Mouse (Mus musculus) hindbrain, embryonic 15.5 days (tissue): ENCODE measurements at regions not wholly inside any gene's neighbourhood (a gene's known extent, or its start where the extent isn't known, plus 50 kb on each side); places are given as distances from the start of the nearest gene placed in this dataset.

Experiments used
- ATAC-seq: fragments of 200-750 bp; cut with Nextera tagmentation; 2 replicates; pipeline ENCODE4 v1.8.0; 2017; ENCODE audit warnings: low read depth, moderate number of reproducible peaks, moderate TSS enrichment; ENCODE audit not compliant: low FRiP score
- H3K27ac ChIP-seq: fragments of 300-500 bp; sonication (generic); replicated peaks from 2 replicates; pipeline ENCODE4 v1.5.1; 2015; ENCODE audit warnings: mild to moderate bottlenecking, inconsistent platforms
- H3K27me3 ChIP-seq: fragments of 300-500 bp; sonication (generic); 2 replicates; pipeline ENCODE4 v1.6.1; 2015; ENCODE audit warnings: control low read depth, inconsistent platforms
- H3K36me3 ChIP-seq: fragments of 300-500 bp; sonication (generic); 2 replicates; pipeline ENCODE4 v1.6.1; 2015; ENCODE audit warnings: control low read depth, inconsistent platforms
- H3K4me1 ChIP-seq: fragments of 300-500 bp; sonication (generic); replicated peaks from 2 replicates; pipeline ENCODE4 v1.6.1; 2015; ENCODE audit warnings: control low read depth, inconsistent platforms
- H3K4me2 ChIP-seq: fragments of 300-500 bp; sonication (generic); 2 replicates; pipeline ENCODE4 v1.6.1; 2015; ENCODE audit warnings: moderate library complexity, mild to moderate bottlenecking, inconsistent platforms
- H3K4me3 ChIP-seq: fragments of 300-500 bp; sonication (generic); 2 replicates; pipeline ENCODE4 v1.5.1; 2015; ENCODE audit warnings: mild to moderate bottlenecking, inconsistent platforms
- H3K9ac ChIP-seq: fragments of 300-500 bp; sonication (generic); 2 replicates; pipeline ENCODE4 v1.6.1; 2015; ENCODE audit warnings: inconsistent platforms
- H3K9me3 ChIP-seq: fragments of 300-500 bp; sonication (generic); 2 replicates; pipeline ENCODE4 v1.6.1; 2016; ENCODE audit warnings: control low read depth, inconsistent platforms
- WGBS: fragments of 180-500 bp; shearing (Covaris S2); methylation state at CpG from one replicate; pipeline ENCODE4 v1.1.7; 2015; 5-methylcytosine and 5-hydroxymethylcytosine counted together

- ATAC-seq = no peak
- H3K27me3 ChIP-seq = no peaks in the 10 kb centered on the region
- no peaks in the 10 kb centered on the region for H3K4me1 ChIP-seq
- H3K9me3 ChIP-seq = no peaks in the 10 kb centered on the region
- H3K4me3 ChIP-seq = no peak overlapping the region
- WGBS = 23% methylated on average over 9 of the region's 9 CpGs
- no peak overlapping the region for H3K27ac ChIP-seq
- no peak overlapping the region for H3K4me2 ChIP-seq
- no peaks in the 10 kb centered on the region for H3K36me3 ChIP-seq
- H3K9ac ChIP-seq = no peak overlapping the region
Observed at GRCm38 (mm10) chr12:12753849-12754248, 187.9 kb downstream of the Mycn start.

- Histone ChIP-seq H3K4me2 (no peak overlapping the region), H3K4me1 (no peaks in the 10 kb centered on the region), H3K9ac (no peak overlapping the region), H3K36me3 (no peaks in the 10 kb centered on the region), H3K27ac (no peak overlapping the region), H3K9me3 (no peaks in the 10 kb centered on the region), H3K27me3 (no peaks in the 10 kb centered on the region), H3K4me3 (no peak overlapping the region)
- 90% methylated on average over 10 of the region's 10 CpGs for WGBS
- ATAC-seq = no peak
Observed at GRCm38 (mm10) chr12:12751670-12752426, 189.9 kb downstream of the Mycn start.

GRCm38 (mm10) chr12:12749690-12750089 lies 192.0 kb downstream of the Mycn start:
- 80% methylated on average over 3 of the region's 3 CpGs for whole genome bisulfite sequencing
- Histone ChIP-seq H3K4me3 (no peak overlapping the region), H3K9ac (no peak overlapping the region), H3K9me3 (no peaks in the 10 kb centered on the region), H3K4me1 (no peaks in the 10 kb centered on the region), H3K27ac (no peak overlapping the region), H3K36me3 (no peaks in the 10 kb centered on the region), H3K27me3 (no peaks in the 10 kb centered on the region), H3K4me2 (no peak overlapping the region)
- ATAC-seq = no peak

GRCm38 (mm10) chr12:12746852-12747454 lies 194.8 kb downstream of the Mycn start:
- WGBS = 22% methylated on average over 4 of the region's 4 CpGs
- Histone ChIP-seq H3K27ac (no peak overlapping the region), H3K36me3 (no peaks in the 10 kb centered on the region), H3K9me3 (no peaks in the 10 kb centered on the region), H3K4me2 (no peak overlapping the region), H3K9ac (no peak overlapping the region), H3K4me1 (no peaks in the 10 kb centered on the region), H3K4me3 (no peak overlapping the region), H3K27me3 (no peaks in the 10 kb centered on the region)
- ATAC-seq = no peak

- Histone ChIP-seq H3K4me2 (no peak overlapping the region), H3K4me1 (peaks cover 3% of the 10 kb centered on the region; the same call in 1 of the 2 replicates), H3K9ac (no peak overlapping the region), H3K27me3 (no peaks in the 10 kb centered on the region), H3K36me3 (no peaks in the 10 kb centered on the region), H3K4me3 (no peak overlapping the region), H3K27ac (no peak overlapping the region), H3K9me3 (no peaks in the 10 kb centered on the region)
- no peak for ATAC-seq
- WGBS = 57% methylated on average over 2 of the region's 2 CpGs
Observed at GRCm38 (mm10) chr12:12744492-12744891, 197.2 kb downstream of the Mycn start.

GRCm38 (mm10) chr12:12738631-12739331 lies 202.9 kb downstream of the Mycn start:
- WGBS = 40% methylated on average over 12 of the region's 12 CpGs
- peaks cover 12% of the 10 kb centered on the region for H3K4me1 ChIP-seq
- no peak overlapping the region for H3K9ac ChIP-seq
- H3K4me3 ChIP-seq = no peak overlapping the region
- no peaks in the 10 kb centered on the region for H3K36me3 ChIP-seq
- H3K27me3 ChIP-seq = no peaks in the 10 kb centered on the region
- H3K9me3 ChIP-seq = no peaks in the 10 kb centered on the region
- ATAC-seq = 0 out of 2 replicates have a peak, but pooled peaks have one; percentile 19
- H3K4me2 ChIP-seq = no peak overlapping the region
- H3K27ac ChIP-seq = no peak overlapping the region

- H3K4me3 ChIP-seq = no peak overlapping the region
- 6% methylated on average over 9 of the region's 9 CpGs for WGBS
- no peak overlapping the region; the same call in 1 of the 2 replicates for H3K4me2 ChIP-seq
- no peak for ATAC-seq
- H3K27me3 ChIP-seq = no peaks in the 10 kb centered on the region
- H3K27ac ChIP-seq = no peak overlapping the region
- H3K9me3 ChIP-seq = no peaks in the 10 kb centered on the region
- no peaks in the 10 kb centered on the region for H3K36me3 ChIP-seq
- no peak overlapping the region for H3K9ac ChIP-seq
- H3K4me1 ChIP-seq = peaks cover 28% of the 10 kb centered on the region
Observed at GRCm38 (mm10) chr12:12725797-12726196, 215.9 kb downstream of the Mycn start.

- no peaks in the 10 kb centered on the region for H3K9me3 ChIP-seq
- H3K27ac ChIP-seq = no peak overlapping the region
- 8% methylated on average over 13 of the region's 13 CpGs for WGBS
- peak; percentile 36; the same call in 1 of the 2 replicates for ATAC-seq
- no peak overlapping the region for H3K9ac ChIP-seq
- no peaks in the 10 kb centered on the region for H3K27me3 ChIP-seq
- no peaks in the 10 kb centered on the region for H3K36me3 ChIP-seq
- no peak overlapping the region for H3K4me3 ChIP-seq
- peaks cover 28% of the 10 kb centered on the region for H3K4me1 ChIP-seq
- H3K4me2 ChIP-seq = peak overlapping the region; percentile 26
Observed at GRCm38 (mm10) chr12:12725075-12725474, 216.6 kb downstream of the Mycn start.

GRCm38 (mm10) chr12:12723724-12724487 lies 217.8 kb downstream of the Mycn start:
- Histone ChIP-seq H3K36me3 (no peaks in the 10 kb centered on the region), H3K27ac (no peak overlapping the region), H3K4me1 (peaks cover 28% of the 10 kb centered on the region), H3K9me3 (no peaks in the 10 kb centered on the region), H3K27me3 (no peaks in the 10 kb centered on the region), H3K9ac (no peak overlapping the region), H3K4me2 (peak overlapping the region; percentile 46), H3K4me3 (no peak overlapping the region)
- ATAC-seq = peak; percentile 54; the same call in 1 of the 2 replicates
- 19% methylated on average over 12 of the region's 12 CpGs for WGBS

- Histone ChIP-seq H3K9me3 (no peaks in the 10 kb centered on the region), H3K27ac (peak overlapping the region; percentile 17; the same call in 1 of the 2 replicates), H3K27me3 (no peaks in the 10 kb centered on the region), H3K9ac (peak overlapping the region; percentile 41; the same call in 1 of the 2 replicates), H3K36me3 (no peaks in the 10 kb centered on the region), H3K4me2 (peak overlapping the region; percentile 46), H3K4me3 (peak overlapping the region; percentile 8; the same call in 1 of the 2 replicates), H3K4me1 (peaks cover 28% of the 10 kb centered on the region)
- peak; percentile 40 for ATAC-seq
- 9% methylated on average over 20 of the region's 20 CpGs for WGBS
Observed at GRCm38 (mm10) chr12:12722982-12723661, 218.6 kb downstream of the Mycn start.

- Histone ChIP-seq H3K4me1 (0 out of 2 replicates have a peak, but pooled peaks cover 5% of the 10 kb centered on the region), H3K4me3 (no peak overlapping the region), H3K9ac (no peak overlapping the region), H3K36me3 (no peaks in the 10 kb centered on the region), H3K27me3 (no peaks in the 10 kb centered on the region), H3K9me3 (no peaks in the 10 kb centered on the region), H3K27ac (no peak overlapping the region), H3K4me2 (no peak overlapping the region)
- WGBS = 88% methylated on average over 9 of the region's 9 CpGs
- ATAC-seq = no peak
Observed at GRCm38 (mm10) chr12:12716691-12717090, 225.0 kb downstream of the Mycn start.
